Mouse (Mus musculus) kidney, adult 2 months (tissue): ENCODE data around the gene Olfr1443.

Experiments used
- CTCF ChIP-seq: fragments of 200-500 bp; conservative IDR thresholded peaks from 2 replicates; pipeline ENCODE4 v1.5.1; 2011; ENCODE audit warnings: low read depth, mild to moderate bottlenecking, control low read depth, low read length, moderate library complexity, mixed read lengths; ENCODE audit not compliant: insufficient read depth, insufficient read length
- POLR2A ChIP-seq: fragments of 200-500 bp; IDR thresholded peaks from one replicate; pipeline ENCODE4 v1.6.1; 2011; ENCODE audit warnings: low read depth, low read length, control low read depth

- TF ChIP-seq CTCF: no peak
- no peak for TF ChIP-seq POLR2A
Observed at GRCm38 (mm10) chr19:12638049-12638448, 39.9 kb upstream of the Olfr1443 start.
